Mouse (Mus musculus) kidney, postnatal 14 days (tissue): ENCODE data around the gene Osbpl6.

Experiments used
- DNase-seq: peaks from one replicate; pipeline ENCODE4 v3.0.0; 2022; ENCODE audit warnings: mixed read lengths

Osbpl6 gene

GRCm38 (mm10) chr2:76504989-76505388, 98.7 kb downstream of the Osbpl6 start:
- no peak for DNase-seq

GRCm38 (mm10) chr2:76511281-76511721, 105.0 kb downstream of the Osbpl6 start:
- DNase-seq, result no peak

- DNase-seq, result no peak
Observed at GRCm38 (mm10) chr2:76512133-76512532, 105.8 kb downstream of the Osbpl6 start.

GRCm38 (mm10) chr2:76512888-76513287, 106.6 kb downstream of the Osbpl6 start:
- DNase-seq, result no peak

GRCm38 (mm10) chr2:76513296-76513695, 107.0 kb downstream of the Osbpl6 start:
- DNase-seq, result no peak

- DNase-seq, result no peak
Observed at GRCm38 (mm10) chr2:76517471-76517870, 111.2 kb downstream of the Osbpl6 start.

GRCm38 (mm10) chr2:76518407-76519063, 112.2 kb downstream of the Osbpl6 start:
- no peak for DNase-seq

- DNase-seq, result no peak
Observed at GRCm38 (mm10) chr2:76521585-76521984, 115.3 kb downstream of the Osbpl6 start.

GRCm38 (mm10) chr2:76524451-76524850, 118.1 kb downstream of the Osbpl6 start:
- DNase-seq, result no peak

GRCm38 (mm10) chr2:76525645-76526044, 119.3 kb downstream of the Osbpl6 start:
- no peak for DNase-seq

- DNase-seq, result no peak
Observed at GRCm38 (mm10) chr2:76532490-76533126, 126.3 kb downstream of the Osbpl6 start.

GRCm38 (mm10) chr2:76534932-76535331, 128.6 kb downstream of the Osbpl6 start:
- DNase-seq, result no peak

GRCm38 (mm10) chr2:76541900-76542299, 135.6 kb downstream of the Osbpl6 start:
- DNase-seq, result no peak

- DNase-seq, result no peak
Observed at GRCm38 (mm10) chr2:76542921-76543320, 136.6 kb downstream of the Osbpl6 start.

GRCm38 (mm10) chr2:76545539-76545938, 139.2 kb downstream of the Osbpl6 start:
- no peak for DNase-seq

- DNase-seq, result no peak
Observed at GRCm38 (mm10) chr2:76548171-76548570, 141.9 kb downstream of the Osbpl6 start.

- DNase-seq, result no peak
Observed at GRCm38 (mm10) chr2:76548836-76549235, 142.5 kb downstream of the Osbpl6 start.

- no peak for DNase-seq
Observed at GRCm38 (mm10) chr2:76549316-76549715, 143.0 kb downstream of the Osbpl6 start.

GRCm38 (mm10) chr2:76555852-76556558, 149.7 kb downstream of the Osbpl6 start:
- no peak for DNase-seq

- DNase-seq, result peak; percentile 38
Observed at GRCm38 (mm10) chr2:76560146-76560545, 153.8 kb downstream of the Osbpl6 start.

GRCm38 (mm10) chr2:76563862-76564261, 157.6 kb downstream of the Osbpl6 start:
- peak; percentile 86 for DNase-seq

GRCm38 (mm10) chr2:76566933-76567551, 160.7 kb downstream of the Osbpl6 start:
- DNase-seq, result no peak

GRCm38 (mm10) chr2:76571543-76571942, 165.2 kb downstream of the Osbpl6 start:
- no peak for DNase-seq
